8 mouse cellular contexts compared by ENCODE assay signal in genomic region chr13:96081276-96081675, GRCm38 (mm10). TPM values are rescaled to one million over a fixed set of nuclear protein-coding genes. Genes with fewer than 3 reads are reported as not detected.
DNase-seq lines count a peak whose midpoint lies in the region; ATAC-seq and TF ChIP-seq lines count a peak whose summit lies in the region.
"Not testable (repeated sequence)": the region's sequence is repeated elsewhere in the genome, so short reads cannot be mapped to it uniquely, and the experiment has no call there.

TSS of gene Gm20075 (minus strand) at chr13:96081376.

- H3K27me3 ChIP-seq in G1E (ENCODE audit: insufficient read depth, low read length); forebrain, embryonic 16.5 days (replicated peaks; ENCODE audit: control insufficient read depth, insufficient read depth, low read length); intestine, embryonic 14.5 days (replicated peaks; ENCODE audit: control insufficient read depth, insufficient read depth, low read length); liver, embryonic 11.5 days (replicated peaks; ENCODE audit: control insufficient read depth, insufficient read depth, low read length); neural tube, embryonic 12.5 days (replicated peaks): not testable (repeated sequence)

- not testable (repeated sequence) for H3K4me1 ChIP-seq in G1E (ENCODE audit: insufficient read depth, low read depth, low read length); forebrain, embryonic 16.5 days (replicated peaks; ENCODE audit: control insufficient read depth, insufficient read depth, low read length); intestine, embryonic 14.5 days (replicated peaks; ENCODE audit: control insufficient read depth, insufficient read depth, low read length); liver, embryonic 11.5 days (replicated peaks; ENCODE audit: control insufficient read depth, insufficient read depth, low read length); neural tube, embryonic 12.5 days

- H3K27ac ChIP-seq in forebrain, embryonic 16.5 days (ENCODE audit: low read length); intestine, embryonic 14.5 days (ENCODE audit: low read depth); liver, embryonic 11.5 days (ENCODE audit: low read depth, low read length); neural tube, embryonic 12.5 days: not testable (repeated sequence)

- H3K4me2 ChIP-seq in forebrain, embryonic 16.5 days (ENCODE audit: low read length); intestine, embryonic 14.5 days (ENCODE audit: low read length); liver, embryonic 11.5 days; neural tube, embryonic 12.5 days (replicated peaks): not testable (repeated sequence)

- WGBS in forebrain, embryonic 16.5 days, result 90% methylated on average over 3 of the region's 3 CpGs
- 88% methylated on average over 3 of the region's 3 CpGs for WGBS in intestine, embryonic 14.5 days
- 68% methylated on average over 3 of the region's 3 CpGs for WGBS in liver, embryonic 11.5 days
- WGBS in neural tube, embryonic 12.5 days, result 89% methylated on average over 3 of the region's 3 CpGs

- intact Hi-C loops in heart, postnatal 10 days (cut with DNase I), result not testable (repeated sequence)

- DNase-seq in G1E (ENCODE audit: low spot score); heart, postnatal 10 days; intestine, embryonic 14.5 days (ENCODE audit: low spot score); layer of hippocampus, postnatal 36 days; liver, embryonic 11.5 days (ENCODE audit: low spot score): not testable (repeated sequence)

- ATAC-seq in G1E (ENCODE audit: extremely low read depth, insufficient number of reproducible peaks, low FRiP score, poor library complexity, severe bottlenecking); common myeloid progenitor, adult 5-6 weeks (replicated peaks; ENCODE audit: low read depth, poor library complexity, severe bottlenecking); forebrain, embryonic 16.5 days; intestine, embryonic 14.5 days (replicated peaks; ENCODE audit: low FRiP score, low TSS enrichment, low read depth); liver, embryonic 11.5 days (replicated peaks; ENCODE audit: low FRiP score); neural tube, embryonic 12.5 days (ENCODE audit: low FRiP score, low read depth): not testable (repeated sequence)

- TF ChIP-seq CTCF in G1E (IDR thresholded peaks at IDR 0.05; ENCODE audit: low read depth, low read length), result not testable (repeated sequence)

- not testable (repeated sequence) for H3K9me3 ChIP-seq in G1E (replicated peaks); forebrain, embryonic 16.5 days (ENCODE audit: control insufficient read depth, low read length); intestine, embryonic 14.5 days (ENCODE audit: control insufficient read depth, low read length); liver, embryonic 11.5 days (ENCODE audit: control insufficient read depth, low read length); neural tube, embryonic 12.5 days

- H3K4me3 ChIP-seq in G1E (ENCODE audit: low read depth, low read length); forebrain, embryonic 16.5 days (replicated peaks; ENCODE audit: low read length); intestine, embryonic 14.5 days (ENCODE audit: low read depth, low read length); liver, embryonic 11.5 days (ENCODE audit: low read depth, low read length); neural tube, embryonic 12.5 days: not testable (repeated sequence)

- not testable (repeated sequence) for H3K36me3 ChIP-seq in G1E (replicated peaks); forebrain, embryonic 16.5 days (ENCODE audit: control insufficient read depth, insufficient read depth); intestine, embryonic 14.5 days (ENCODE audit: control insufficient read depth, insufficient read depth, low read length); liver, embryonic 11.5 days (ENCODE audit: control insufficient read depth, insufficient read depth, low read length); neural tube, embryonic 12.5 days

- not testable (repeated sequence) for H3K9ac ChIP-seq in forebrain, embryonic 16.5 days (replicated peaks; ENCODE audit: low read depth, low read length); intestine, embryonic 14.5 days (ENCODE audit: low read length); liver, embryonic 11.5 days (ENCODE audit: low read depth, low read length); neural tube, embryonic 12.5 days

RNA-seq across cellular contexts. Expression of gene Gm20075, which starts in this region (rescaled TPM):
- total RNA-seq in G1E (2014; fragmentation: Nextera tagmentation) (11.8 and 17.3 TPM in 2 replicates), G1E (2017) (24.9 and 26.9 TPM in 2 replicates)
- polyA plus RNA-seq in G1E (2012), result 0.34 and 0.39 TPM in 2 replicates
- 15.0 and 31.3 TPM in 2 replicates for total RNA-seq in common myeloid progenitor, adult 5-6 weeks (2017)
- 27.9 and 34.7 TPM in 2 replicates for polyA plus RNA-seq in forebrain, embryonic 16.5 days (2015; fragmentation: Nextera tagmentation; extraction: Ambion mirVana)
- 10 to 100 TPM; 17.4 to 20.7 TPM for total RNA-seq in heart, postnatal 10 days (2021)
- polyA plus RNA-seq in intestine, embryonic 14.5 days (2014; fragmentation: Nextera tagmentation; extraction: Ambion mirVana), result 21.5 and 22.2 TPM in 2 replicates
- 10 to 100 TPM; 21.3 to 24.8 TPM for total RNA-seq in layer of hippocampus, postnatal 36 days (2021)
- 14.8 and 17.4 TPM in 2 replicates for polyA plus RNA-seq in liver, embryonic 11.5 days (2014; fragmentation: Nextera tagmentation; extraction: Ambion mirVana)
- 23.4 and 30.8 TPM in 2 replicates for polyA plus RNA-seq in neural tube, embryonic 12.5 days (2016; fragmentation: Nextera tagmentation; extraction: Ambion mirVana)

Comparison
In these comparisons a context has a peak if more than half of its experiments do, and no peak if none do; other contexts are left out.
1. RNA of gene Gm20075 (polyA plus RNA-seq): 27.9 to 34.7 TPM in forebrain, embryonic 16.5 days, 23.4 to 30.8 TPM in neural tube, embryonic 12.5 days, 21.5 to 22.2 TPM in intestine, embryonic 14.5 days and 14.8 to 17.4 TPM in liver, embryonic 11.5 days; 0.34 to 0.39 TPM in G1E; every median in the first group is over 10 times any median in the second.